Mouse (Mus musculus) small intestine, adult 2 months (tissue): ENCODE measurements at regions not wholly inside any gene's neighbourhood (a gene's known extent, or its start where the extent isn't known, plus 50 kb on each side); places are given as distances from the start of the nearest gene placed in this dataset.

ENCODE experiments used
- H3K27ac ChIP-seq: fragments of 200-500 bp; 2 replicates; pipeline ENCODE4 v1.5.1; 2012; ENCODE audit warnings: low read depth, low read length, control low read depth, inconsistent platforms; ENCODE audit not compliant: insufficient read depth
- H3K27me3 ChIP-seq: fragments of 200-500 bp; 2 replicates; pipeline ENCODE4 v1.6.1; 2012; ENCODE audit warnings: mild to moderate bottlenecking, moderate library complexity, low read length, inconsistent platforms; ENCODE audit not compliant: control insufficient read depth, insufficient read depth
- H3K36me3 ChIP-seq: fragments of 200-500 bp; 2 replicates; pipeline ENCODE4 v1.6.1; 2012; ENCODE audit warnings: mild to moderate bottlenecking, low read length, control low read depth, inconsistent platforms; ENCODE audit not compliant: control insufficient read depth, insufficient read depth
- H3K4me1 ChIP-seq: fragments of 200-500 bp; 2 replicates; pipeline ENCODE4 v1.6.1; 2012; ENCODE audit warnings: low read length, inconsistent platforms, mixed read lengths; ENCODE audit not compliant: control insufficient read depth, insufficient read depth, insufficient read length
- H3K4me3 ChIP-seq: fragments of 200-500 bp; 2 replicates; pipeline ENCODE4 v1.5.1; 2012; ENCODE audit warnings: low read depth, mild to moderate bottlenecking, control low read depth, inconsistent platforms, low read length, moderate library complexity
- CTCF ChIP-seq: fragments of 200-500 bp; IDR thresholded peaks from 2 replicates; pipeline ENCODE4 v1.5.1; 2012; ENCODE audit warnings: low read depth, mild to moderate bottlenecking, control low read depth, inconsistent platforms, low read length, moderate library complexity, mixed read lengths; ENCODE audit not compliant: insufficient replicate concordance, insufficient read length; ENCODE audit errors: extremely low read depth
- POLR2A ChIP-seq: fragments of 200-500 bp; IDR thresholded peaks from 2 replicates; pipeline ENCODE4 v1.6.1; 2012; ENCODE audit warnings: low read depth, mild to moderate bottlenecking, control low read depth, inconsistent platforms, low read length, moderate library complexity
- WGBS: fragments of 180-500 bp; shearing (Covaris S2); methylation state at CpG from one replicate; pipeline ENCODE4 v1.1.7; 2018; 5-methylcytosine and 5-hydroxymethylcytosine counted together

- Histone ChIP-seq H3K36me3 (no peaks in the 10 kb centered on the region), H3K4me1 (no peaks in the 10 kb centered on the region), H3K27me3 (no peaks in the 10 kb centered on the region), H3K4me3 (no peak overlapping the region), H3K27ac (no peak overlapping the region)
- TF ChIP-seq CTCF (no peak), POLR2A (no peak)
- 40% methylated on average over 5 of the region's 5 CpGs for WGBS
These were observed 215.5 kb downstream of the Matn1 start for GRCm38 (mm10) chr4:131159712-131160111.

GRCm38 (mm10) chr4:131160135-131160534 lies 215.9 kb downstream of the Matn1 start:
- WGBS, result 43% methylated on average over 5 of the region's 5 CpGs

GRCm38 (mm10) chr4:131161501-131161900 lies 217.3 kb downstream of the Matn1 start:
- H3K27me3 ChIP-seq, result no peaks in the 10 kb centered on the region
- no peak overlapping the region for H3K27ac ChIP-seq
- H3K4me1 ChIP-seq, result no peaks in the 10 kb centered on the region
- no peak overlapping the region for H3K4me3 ChIP-seq
- TF ChIP-seq POLR2A, result no peak
- no peaks in the 10 kb centered on the region for H3K36me3 ChIP-seq
- WGBS, result 67% methylated on average over 9 of the region's 9 CpGs

More at GRCm38 (mm10) chr4:131160135-131160534, 215.9 kb downstream of the Matn1 start:
- Histone ChIP-seq H3K36me3 (no peaks in the 10 kb centered on the region), H3K27ac (no peak overlapping the region), H3K4me3 (no peak overlapping the region), H3K27me3 (no peaks in the 10 kb centered on the region), H3K4me1 (no peaks in the 10 kb centered on the region)
- TF ChIP-seq CTCF (no peak), POLR2A (no peak)

- WGBS, result 43% methylated on average over 7 of the region's 7 CpGs
- Histone ChIP-seq H3K4me1 (no peaks in the 10 kb centered on the region), H3K36me3 (no peaks in the 10 kb centered on the region), H3K27me3 (no peaks in the 10 kb centered on the region), H3K4me3 (no peak overlapping the region), H3K27ac (no peak overlapping the region)
- no peak for TF ChIP-seq POLR2A
- no peak for TF ChIP-seq CTCF
These were observed 219.7 kb downstream of the Matn1 start for GRCm38 (mm10) chr4:131163782-131164315.

- no peaks in the 10 kb centered on the region for H3K36me3 ChIP-seq
- H3K27ac ChIP-seq, result no peak overlapping the region
- no peak for TF ChIP-seq CTCF
- no peak for TF ChIP-seq POLR2A
- 60% methylated on average over 9 of the region's 9 CpGs for WGBS
- no peaks in the 10 kb centered on the region for H3K27me3 ChIP-seq
- H3K4me3 ChIP-seq, result no peak overlapping the region
- H3K4me1 ChIP-seq, result no peaks in the 10 kb centered on the region
These were observed 222.5 kb downstream of the Matn1 start for GRCm38 (mm10) chr4:131166574-131167270.

GRCm38 (mm10) chr4:131167921-131168320 lies 223.7 kb downstream of the Matn1 start:
- H3K36me3 ChIP-seq, result no peaks in the 10 kb centered on the region
- H3K27me3 ChIP-seq, result no peaks in the 10 kb centered on the region
- H3K27ac ChIP-seq, result no peak overlapping the region
- H3K4me1 ChIP-seq, result no peaks in the 10 kb centered on the region
- no peak overlapping the region for H3K4me3 ChIP-seq
- TF ChIP-seq POLR2A (no peak), CTCF (no peak)
- 66% methylated on average over 2 of the region's 2 CpGs for WGBS

- Histone ChIP-seq H3K36me3 (no peaks in the 10 kb centered on the region), H3K27me3 (no peaks in the 10 kb centered on the region), H3K4me1 (no peaks in the 10 kb centered on the region), H3K27ac (no peak overlapping the region), H3K4me3 (no peak overlapping the region)
- WGBS, result 60% methylated on average over 28 of the region's 28 CpGs
- no peak for TF ChIP-seq POLR2A
- no peak for TF ChIP-seq CTCF
These were observed 229.7 kb downstream of the Matn1 start for GRCm38 (mm10) chr4:131173783-131174460.
